Comparison of ENCODE assay signal across 8 mouse cellular contexts in the genomic region with DNA sequence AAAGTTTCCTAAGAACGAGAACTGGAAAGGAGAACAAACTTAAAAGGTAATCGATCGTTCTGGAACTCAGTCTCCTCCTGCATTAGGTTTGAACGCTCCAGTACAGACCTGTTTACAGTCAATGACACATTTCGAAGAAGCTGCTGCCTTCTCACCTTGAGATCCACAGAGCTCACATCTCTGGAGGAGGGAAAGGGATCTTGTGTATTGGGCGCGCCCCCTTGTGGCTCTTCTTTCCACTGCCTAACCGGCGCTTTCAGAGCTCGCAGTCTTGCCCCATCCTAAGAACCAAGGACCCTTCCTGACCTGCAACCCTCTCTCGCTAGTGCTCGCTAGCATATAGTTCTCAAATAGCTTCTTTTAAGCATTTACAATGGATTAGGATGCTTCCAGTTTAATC. TPM values are rescaled to one million over a fixed set of nuclear protein-coding genes. Genes with fewer than 3 reads are reported as not detected.
A peak's percentile ranks its signal among the peaks of the same experiment; 100 is the strongest.
DNase-seq lines count a peak whose midpoint lies in the region; ATAC-seq and TF ChIP-seq lines count a peak whose summit lies in the region.

No protein-coding gene starts in this region.

- peak; percentile 91 for TF ChIP-seq CTCF in intestine, postnatal 0 days (IDR thresholded peaks at IDR 0.05; ENCODE audit: low read depth)

- no peak overlapping the region for H3K27ac ChIP-seq in intestine, postnatal 0 days (ENCODE audit: low read depth, low read length)
- no peak overlapping the region for H3K27ac ChIP-seq in midbrain, embryonic 12.5 days (replicated peaks)

- no peaks in the 10 kb centered on the region for H3K9me3 ChIP-seq in intestine, postnatal 0 days (ENCODE audit: control insufficient read depth)
- H3K9me3 ChIP-seq in midbrain, embryonic 12.5 days, result no peaks in the 10 kb centered on the region

- H3K4me1 ChIP-seq in intestine, postnatal 0 days (replicated peaks; ENCODE audit: control insufficient read depth, insufficient read depth, low read length), result no peaks in the 10 kb centered on the region
- peaks cover 15% of the 10 kb centered on the region for H3K4me1 ChIP-seq in midbrain, embryonic 12.5 days

- intact Hi-C loops in left cerebral cortex, postnatal 4 days (cut with DNase I), result loop anchor here (2.0 kb wide), 2 partner anchors 348 to 446 kb away; no protein-coding TSS in a partner anchor

- peak; percentile 80 to 93 for DNase-seq in adrenal gland, adult (ENCODE audit: inconsistent age in 2 of 2, low spot score in 1 of 2)
- DNase-seq in embryo, embryonic 11 days, result peak; percentile 91
- peak; percentile 90 for DNase-seq in left cerebral cortex, postnatal 4 days
- peak; percentile 40 for DNase-seq in skeletal muscle tissue, adult 2 months (ENCODE audit: low read depth, low spot score)

- H3K4me3 ChIP-seq in intestine, postnatal 0 days (ENCODE audit: low read depth, low read length), result no peak overlapping the region
- no peak overlapping the region for H3K4me3 ChIP-seq in midbrain, embryonic 12.5 days

- peak overlapping the region; percentile 53 for H3K4me2 ChIP-seq in intestine, postnatal 0 days (replicated peaks; ENCODE audit: low read depth)
- peak overlapping the region; percentile 56 for H3K4me2 ChIP-seq in midbrain, embryonic 12.5 days (replicated peaks)

- H3K9ac ChIP-seq in intestine, postnatal 0 days (ENCODE audit: low read depth, low read length), result no peak overlapping the region
- no peak overlapping the region for H3K9ac ChIP-seq in midbrain, embryonic 12.5 days (replicated peaks)

- H3K36me3 ChIP-seq in intestine, postnatal 0 days (ENCODE audit: control insufficient read depth, insufficient read depth), result no peaks in the 10 kb centered on the region
- H3K36me3 ChIP-seq in midbrain, embryonic 12.5 days, result no peaks in the 10 kb centered on the region

- H3K27me3 ChIP-seq in intestine, postnatal 0 days (replicated peaks; ENCODE audit: control insufficient read depth, insufficient read depth, low read length), result no peaks in the 10 kb centered on the region; the same call in none of the 2 replicates
- H3K27me3 ChIP-seq in midbrain, embryonic 12.5 days, result peaks cover 13% of the 10 kb centered on the region

- ATAC-seq in granulocyte monocyte progenitor cell, adult 5-6 weeks (replicated peaks; ENCODE audit: poor library complexity, severe bottlenecking), result peak; percentile 70
- ATAC-seq in intestine, postnatal 0 days, result no peak
- peak; percentile 80 for ATAC-seq in midbrain, embryonic 12.5 days (ENCODE audit: low FRiP score, low read depth)
- ATAC-seq in erythroid progenitor cell, adult 5-6 weeks (replicated peaks; ENCODE audit: low FRiP score, poor library complexity, severe bottlenecking), result no peak

- 11% methylated on average over 12 of the region's 12 CpGs for WGBS in intestine, postnatal 0 days
- 15% methylated on average over 12 of the region's 12 CpGs for WGBS in midbrain, embryonic 12.5 days

RNA-seq across cellular contexts. Expression of gene Sst, which starts 8.1 kb away (rescaled TPM):
- not detected in 2 replicates for total RNA-seq in granulocyte monocyte progenitor cell, adult 5-6 weeks (2014; fragmentation: Nextera tagmentation)
- not detected in 2 replicates for total RNA-seq in granulocyte monocyte progenitor cell, adult 5-6 weeks (2017)
- polyA plus RNA-seq in intestine, postnatal 0 days (2015; fragmentation: Nextera tagmentation; extraction: Ambion mirVana), result 71.7 and 74.5 TPM in 2 replicates
- total RNA-seq in left cerebral cortex, postnatal 4 days (2021), result 100 to 1,000 TPM; 251 to 315 TPM
- 65.2 and 82.0 TPM in 2 replicates for polyA plus RNA-seq in midbrain, embryonic 12.5 days (2016; fragmentation: Nextera tagmentation; extraction: Ambion mirVana)
- not detected in 2 replicates for total RNA-seq in erythroid progenitor cell, adult 5-6 weeks (2015; ENCODE audit: low replicate concordance)
- not detected in 2 replicates for total RNA-seq in erythroid progenitor cell, adult 5-6 weeks (2017; ENCODE audit: low replicate concordance)

RNA-seq across cellular contexts. Expression of gene Rtp2, which starts 33.4 kb away (rescaled TPM):
- total RNA-seq in granulocyte monocyte progenitor cell, adult 5-6 weeks (2014; fragmentation: Nextera tagmentation), result not detected in 2 replicates
- not detected in 2 replicates for total RNA-seq in granulocyte monocyte progenitor cell, adult 5-6 weeks (2017)
- not detected in 2 replicates for polyA plus RNA-seq in intestine, postnatal 0 days (2015; fragmentation: Nextera tagmentation; extraction: Ambion mirVana)
- under 1 TPM in 1 of 2 experiments, not detected in 1; 0.36 TPM for total RNA-seq in left cerebral cortex, postnatal 4 days (2021)
- polyA plus RNA-seq in midbrain, embryonic 12.5 days (2016; fragmentation: Nextera tagmentation; extraction: Ambion mirVana), result not detected in 2 replicates
- total RNA-seq in erythroid progenitor cell, adult 5-6 weeks (2015; ENCODE audit: low replicate concordance), result not detected in 2 replicates
- not detected in 2 replicates for total RNA-seq in erythroid progenitor cell, adult 5-6 weeks (2017; ENCODE audit: low replicate concordance)

Comparison
In these comparisons a context has a peak if more than half of its experiments do, and no peak if none do; other contexts are left out.
1. DNase-seq: peak in every context shown above with its lines; median percentile 91 in embryo, embryonic 11 days; 90 in left cerebral cortex, postnatal 4 days; 86 in adrenal gland, adult; 40 in skeletal muscle tissue, adult 2 months.
2. ATAC-seq: peak in granulocyte monocyte progenitor cell, adult 5-6 weeks (single experiment) and midbrain, embryonic 12.5 days (single experiment); none in intestine, postnatal 0 days (single experiment) and erythroid progenitor cell, adult 5-6 weeks (single experiment).
3. RNA of gene Sst, which starts 8.1 kb away (total RNA-seq): 251 to 315 TPM in left cerebral cortex, postnatal 4 days; not detected in granulocyte monocyte progenitor cell, adult 5-6 weeks and not detected in erythroid progenitor cell, adult 5-6 weeks; every median in the first group is over 100 times any median in the second.